ENCODE assay signal across 8 mouse cellular contexts in genomic region chr5:46443805-46444340, GRCm38 (mm10).
DNase-seq lines count a peak whose midpoint lies in the region; ATAC-seq and TF ChIP-seq lines count a peak whose summit lies in the region.

No protein-coding gene starts in this region.

- no peak overlapping the region for H3K27ac ChIP-seq in hindbrain, embryonic 15.5 days (replicated peaks)
- no peak overlapping the region for H3K27ac ChIP-seq in neural tube, embryonic 15.5 days (replicated peaks)
- no peak overlapping the region for H3K27ac ChIP-seq in thymus, adult 2 months (ENCODE audit: control insufficient read depth, insufficient read depth, low read length)
- H3K27ac ChIP-seq in forebrain, embryonic 10.5 days, result no peak overlapping the region

- no peak for TF ChIP-seq CTCF in thymus, adult 2 months (IDR thresholded peaks at IDR 0.05; ENCODE audit: borderline replicate concordance, control insufficient read depth, extremely low read depth, insufficient read depth, low read length, poor library complexity)

- ATAC-seq in hindbrain, embryonic 15.5 days (ENCODE audit: low FRiP score, low read depth), result no peak
- ATAC-seq in neural tube, embryonic 15.5 days (ENCODE audit: low FRiP score), result no peak

- peak overlapping the region; percentile 39 for H3K4me2 ChIP-seq in hindbrain, embryonic 15.5 days
- H3K4me2 ChIP-seq in neural tube, embryonic 15.5 days, result peak overlapping the region; percentile 46

- no peaks in the 10 kb centered on the region for H3K27me3 ChIP-seq in hindbrain, embryonic 15.5 days
- H3K27me3 ChIP-seq in neural tube, embryonic 15.5 days (replicated peaks), result no peaks in the 10 kb centered on the region
- H3K27me3 ChIP-seq in thymus, adult 2 months (ENCODE audit: control insufficient read depth, insufficient read depth, low read length), result no peaks in the 10 kb centered on the region
- H3K27me3 ChIP-seq in forebrain, embryonic 10.5 days (ENCODE audit: poor library complexity, severe bottlenecking), result no peaks in the 10 kb centered on the region

- peaks cover 7% of the 10 kb centered on the region; the same call in 1 of the 2 replicates for H3K4me1 ChIP-seq in hindbrain, embryonic 15.5 days (replicated peaks)
- peaks cover 15% of the 10 kb centered on the region for H3K4me1 ChIP-seq in neural tube, embryonic 15.5 days
- no peaks in the 10 kb centered on the region for H3K4me1 ChIP-seq in thymus, adult 2 months (replicated peaks; ENCODE audit: control insufficient read depth, insufficient read depth, low read length)
- peaks cover 21% of the 10 kb centered on the region for H3K4me1 ChIP-seq in forebrain, embryonic 10.5 days

- TF ChIP-seq POLR2A in thymus, adult 2 months (IDR thresholded peaks at IDR 0.05; ENCODE audit: control insufficient read depth, extremely low read depth, insufficient read depth, low read length, poor library complexity), result no peak

- WGBS in hindbrain, embryonic 15.5 days, result 12% methylated on average over 12 of the region's 12 CpGs
- 9% methylated on average over 12 of the region's 12 CpGs for WGBS in neural tube, embryonic 15.5 days
- WGBS in thymus, adult 2 months, result 19% methylated on average over 12 of the region's 12 CpGs
- 17% methylated on average over 12 of the region's 12 CpGs for WGBS in forebrain, embryonic 10.5 days

- no peak overlapping the region for H3K9ac ChIP-seq in hindbrain, embryonic 15.5 days
- no peak overlapping the region for H3K9ac ChIP-seq in neural tube, embryonic 15.5 days (replicated peaks)

- no peak overlapping the region for H3K4me3 ChIP-seq in hindbrain, embryonic 15.5 days
- no peak overlapping the region for H3K4me3 ChIP-seq in neural tube, embryonic 15.5 days (replicated peaks)
- H3K4me3 ChIP-seq in thymus, adult 2 months (ENCODE audit: control insufficient read depth, insufficient read depth, low read length), result no peak overlapping the region
- no peak overlapping the region for H3K4me3 ChIP-seq in forebrain, embryonic 10.5 days

- intact Hi-C loops in heart, postnatal 10 days (cut with DNase I), result loop anchor here (10.0 kb wide), 2 partner anchors 1531 to 1691 kb away; no protein-coding TSS in a partner anchor
- intact Hi-C loops in heart, postnatal 25 days (cut with DNase I), result loop anchor here (10.0 kb wide), 3 partner anchors 1531 to 1791 kb away; no protein-coding TSS in a partner anchor

- no peaks in the 10 kb centered on the region for H3K36me3 ChIP-seq in hindbrain, embryonic 15.5 days
- H3K36me3 ChIP-seq in neural tube, embryonic 15.5 days, result no peaks in the 10 kb centered on the region
- H3K36me3 ChIP-seq in thymus, adult 2 months (ENCODE audit: control insufficient read depth, insufficient read depth, low read length), result no peaks in the 10 kb centered on the region
- H3K36me3 ChIP-seq in forebrain, embryonic 10.5 days (replicated peaks), result no peaks in the 10 kb centered on the region

- DNase-seq in heart, postnatal 10 days, result peak; percentile 18 to 43
- no peak for DNase-seq in heart, postnatal 25 days (ENCODE audit: low spot score)
- DNase-seq in 3T3-L1 (ENCODE audit: low read depth, low spot score) (peak; percentile 65), MEL-GATA-1-ER (ENCODE audit: extremely low read depth, low read depth) (peak; percentile 31)
- DNase-seq in thymus, adult 2 months, result no peak
- DNase-seq in forebrain, embryonic 10.5 days (ENCODE audit: extremely low spot score, low spot score), result no peak

- H3K9me3 ChIP-seq in hindbrain, embryonic 15.5 days, result no peaks in the 10 kb centered on the region
- H3K9me3 ChIP-seq in neural tube, embryonic 15.5 days (replicated peaks), result no peaks in the 10 kb centered on the region
- H3K9me3 ChIP-seq in forebrain, embryonic 10.5 days, result no peaks in the 10 kb centered on the region

Comparison
In these comparisons a context has a peak if more than half of its experiments do, and no peak if none do; other contexts are left out.
1. DNase-seq: peak in heart, postnatal 10 days (2 of 2), 3T3-L1 (single experiment) and MEL-GATA-1-ER (single experiment); none in heart, postnatal 25 days (single experiment), thymus, adult 2 months (single experiment) and forebrain, embryonic 10.5 days (single experiment).